Mouse (Mus musculus): ENCODE results near the gene Fip1l1. TPM values are rescaled to one million over a fixed set of nuclear protein-coding genes. Genes with fewer than 3 reads are reported as not detected.

Gene Fip1l1
- polyA plus RNA-seq (2012; rRNA removed), result 24.7 and 27.0 TPM in 2 replicates

GRCm38 (mm10) chr5:74535240-74536021, at the start of gene Fip1l1:
Fip1l1 (plus strand) TSS chr5:74535449.

GRCm38 (mm10) chr5:74531630-74532280, 3.5 kb upstream of the Fip1l1 start, which contains the start of gene Scfd2:
Scfd2 (minus strand) TSS chr5:74531759.

Other genes with a start within 250 kb of the Fip1l1 start
- gene Scfd2, start 3.7 kb upstream of the Fip1l1 start, polyA plus RNA-seq (2012; rRNA removed), result 3.2 and 4.4 TPM in 2 replicates
- 0.01 and 0.06 TPM in 2 replicates for gene Lnx1, start 167.5 kb downstream of the Fip1l1 start, polyA plus RNA-seq (2012; rRNA removed)